Mouse (Mus musculus): Measurements from ENCODE around the gene Tagln2.

- TF ChIP-seq CTCF (IDR thresholded peaks at IDR 0.05; ENCODE audit: control insufficient read depth, insufficient read depth, low read length) (no peak), POLR2A (IDR thresholded peaks at IDR 0.05; ENCODE audit: borderline replicate concordance, control insufficient read depth, low read depth, low read length) (0 out of 2 replicates have a peak, but pooled peaks have one; percentile 13)
Measured at GRCm38 (mm10) chr1:172550551-172550951, 50.7 kb downstream of the Tagln2 start.

Measured in bone marrow, adult 2 months (tissue).